Mouse (Mus musculus) gastrocnemius, adult 8-10 months (tissue): ENCODE data around the gene Gm10282. TPM values are rescaled to one million over a fixed set of nuclear protein-coding genes. Genes with fewer than 3 reads are reported as not detected.

Source experiments
- DNase-seq, 2 experiments: peaks; one replicate each; pipeline ENCODE4 v3.0.0; 2022; ENCODE audit warnings: low spot score in 2 of 2
- total RNA-seq, 4 experiments: library from RNA; stranded (reverse); gene quantifications; 2 replicates each; pipeline ENCODE4 v1.2.4; 2022

Gene Gm10282
- total RNA-seq, 4 experiments from 2014 or later, result 1.7 to 3.2 (median 2.8) TPM

GRCm38 (mm10) chr8:72324036-72324706 lies 19.1 kb upstream of the Gm10282 start:
- DNase-seq, result no peak

GRCm38 (mm10) chr8:72323131-72323725 lies 18.2 kb upstream of the Gm10282 start:
- no peak for DNase-seq

- DNase-seq, result no peak
Measured at GRCm38 (mm10) chr8:72322471-72322889, 17.4 kb upstream of the Gm10282 start.

GRCm38 (mm10) chr8:72321635-72322441 lies 16.8 kb upstream of the Gm10282 start:
- DNase-seq, result no peak

GRCm38 (mm10) chr8:72320803-72321583 lies 15.9 kb upstream of the Gm10282 start:
- DNase-seq, result no peak

GRCm38 (mm10) chr8:72319921-72320802 lies 15.1 kb upstream of the Gm10282 start:
- DNase-seq, result peak; percentile 28 to 37

- DNase-seq, result no peak
Measured at GRCm38 (mm10) chr8:72319397-72319796, 14.3 kb upstream of the Gm10282 start.

GRCm38 (mm10) chr8:72318801-72319322 lies 13.8 kb upstream of the Gm10282 start, which contains the start of gene Klf2:
Gene Klf2 (plus strand): TSS chr8:72319033.
- peak; percentile 97 to 98 for DNase-seq

- DNase-seq, result no peak
Measured at GRCm38 (mm10) chr8:72317741-72318301, 12.8 kb upstream of the Gm10282 start.

GRCm38 (mm10) chr8:72316053-72316695 lies 11.1 kb upstream of the Gm10282 start:
- no peak for DNase-seq

GRCm38 (mm10) chr8:72312926-72313518 lies 8.0 kb upstream of the Gm10282 start:
- no peak for DNase-seq

GRCm38 (mm10) chr8:72310849-72311506 lies 5.9 kb upstream of the Gm10282 start:
- DNase-seq, result peak in 1 of 2 experiments; percentile 33

- DNase-seq, result no peak
Measured at GRCm38 (mm10) chr8:72308276-72308675, 3.2 kb upstream of the Gm10282 start.

GRCm38 (mm10) chr8:72306913-72307312 lies 1.9 kb upstream of the Gm10282 start:
- DNase-seq, result no peak

GRCm38 (mm10) chr8:72303633-72304032 lies 1.4 kb downstream of the Gm10282 start:
- peak; percentile 57 to 71 for DNase-seq

- no peak for DNase-seq
Measured at GRCm38 (mm10) chr8:72302986-72303612, 2.0 kb downstream of the Gm10282 start.

- DNase-seq, result no peak
Measured at GRCm38 (mm10) chr8:72301497-72301896, 3.6 kb downstream of the Gm10282 start.
